Mouse (Mus musculus) kidney, postnatal 0 days (tissue): ENCODE measurements around the gene Pigw. TPM values are rescaled to one million over a fixed set of nuclear protein-coding genes. Genes with fewer than 3 reads are reported as not detected.
A peak's percentile ranks its signal among the peaks of the same experiment; 100 is the strongest.
"Not testable (repeated sequence)": the region's sequence is repeated elsewhere in the genome, so short reads cannot be mapped to it uniquely, and the experiment has no call there.

Experiments used
- ATAC-seq: fragments of 200-750 bp; cut with Nextera tagmentation; replicated peaks from 2 replicates; pipeline ENCODE4 v1.8.0; 2017; ENCODE audit warnings: low read depth, moderate number of reproducible peaks, moderate TSS enrichment, moderate library complexity; ENCODE audit not compliant: low FRiP score
- DNase-seq: peaks from one replicate; pipeline ENCODE4 v3.0.0-alpha.2; 2016; ENCODE audit warnings: low spot score
- H3K27ac ChIP-seq: fragments of 300-500 bp; sonication (generic); 2 replicates; pipeline ENCODE4 v1.5.1; 2014; ENCODE audit warnings: mild to moderate bottlenecking
- H3K27me3 ChIP-seq: fragments of 300-500 bp; sonication (generic); 2 replicates; pipeline ENCODE4 v1.6.1; 2014; ENCODE audit warnings: low read length, mixed read lengths; ENCODE audit not compliant: insufficient read depth
- H3K36me3 ChIP-seq: fragments of 300-500 bp; sonication (generic); 2 replicates; pipeline ENCODE4 v1.6.1; 2014; ENCODE audit warnings: low read length, mixed read lengths; ENCODE audit not compliant: insufficient read depth
- H3K4me1 ChIP-seq: fragments of 300-500 bp; sonication (generic); replicated peaks from 2 replicates; pipeline ENCODE4 v1.6.1; 2014; ENCODE audit warnings: antibody characterized with exemption, low read length, mixed read lengths; ENCODE audit not compliant: insufficient read depth
- H3K4me2 ChIP-seq: fragments of 300-500 bp; sonication (generic); 2 replicates; pipeline ENCODE4 v1.6.1; 2014; ENCODE audit warnings: mild to moderate bottlenecking, low read length, moderate library complexity, mixed read lengths
- H3K4me3 ChIP-seq: fragments of 300-500 bp; sonication (generic); replicated peaks from 2 replicates; pipeline ENCODE4 v1.5.1; 2014; ENCODE audit warnings: low read depth, low read length
- H3K9ac ChIP-seq: fragments of 300-500 bp; sonication (generic); 2 replicates; pipeline ENCODE4 v1.6.1; 2014; ENCODE audit warnings: low read depth, low read length
- H3K9me3 ChIP-seq: fragments of 300-500 bp; sonication (generic); replicated peaks from 2 replicates; pipeline ENCODE4 v1.6.1; 2016; ENCODE audit warnings: low read length, inconsistent platforms, mixed read lengths
- CTCF ChIP-seq: IDR thresholded peaks from 2 replicates; pipeline ENCODE4 v1.5.1; 2016; ENCODE audit warnings: antibody characterized with exemption, low read depth, mild to moderate bottlenecking, moderate library complexity
- WGBS: fragments of 180-500 bp; shearing (Covaris S2); extraction: QIAGEN DNeasy Blood & Tissue Kit; methylation state at CpG from one replicate; pipeline ENCODE4 v1.1.7; 2014; 5-methylcytosine and 5-hydroxymethylcytosine counted together
- polyA plus RNA-seq: library from polyadenylated mRNA; unstranded; fragments of >200 nt; fragmentation: Nextera tagmentation; extraction: Ambion mirVana; gene quantifications from 2 replicates; pipeline ENCODE4 v1.2.1, GENCODE M21; 2015

The Pigw gene
- polyA plus RNA-seq, 1 experiment from 2014 or later, result 2.7 TPM

DNA sequence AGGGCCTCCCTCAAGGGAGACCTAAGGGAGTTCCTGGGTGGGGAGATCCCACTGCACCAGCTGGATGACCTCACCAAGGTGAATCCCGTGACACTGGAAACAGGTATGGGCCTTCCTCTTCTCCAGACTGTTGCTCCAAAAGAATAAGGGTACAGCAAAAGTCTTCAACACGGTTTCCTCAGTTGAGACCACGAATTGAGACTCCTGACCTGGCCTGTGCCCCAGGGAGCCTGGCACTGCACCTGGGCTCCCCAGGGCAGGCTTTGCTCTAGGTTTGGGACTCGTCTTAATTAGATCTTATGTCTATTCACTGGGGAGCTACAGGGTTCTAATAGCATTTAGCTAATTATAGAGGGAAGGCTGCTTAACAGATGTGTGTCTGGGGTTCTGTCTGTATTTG, 5.2 kb upstream of the Pigw start:
- peaks cover 8% of the 10 kb centered on the region; the same call in 1 of the 2 replicates for H3K36me3 ChIP-seq
- 91% methylated on average over 4 of the region's 4 CpGs for WGBS
- no peak for TF ChIP-seq CTCF
- no peaks in the 10 kb centered on the region; the same call in 1 of the 2 replicates for H3K4me1 ChIP-seq
- H3K4me2 ChIP-seq, result no peak overlapping the region
- no peak overlapping the region for H3K9ac ChIP-seq
- peak overlapping the region; percentile 9 for H3K27ac ChIP-seq
- no peak for ATAC-seq
- no peaks in the 10 kb centered on the region for H3K27me3 ChIP-seq
- no peaks in the 10 kb centered on the region for H3K9me3 ChIP-seq
- no peak overlapping the region for H3K4me3 ChIP-seq
- DNase-seq, result no peak

DNA sequence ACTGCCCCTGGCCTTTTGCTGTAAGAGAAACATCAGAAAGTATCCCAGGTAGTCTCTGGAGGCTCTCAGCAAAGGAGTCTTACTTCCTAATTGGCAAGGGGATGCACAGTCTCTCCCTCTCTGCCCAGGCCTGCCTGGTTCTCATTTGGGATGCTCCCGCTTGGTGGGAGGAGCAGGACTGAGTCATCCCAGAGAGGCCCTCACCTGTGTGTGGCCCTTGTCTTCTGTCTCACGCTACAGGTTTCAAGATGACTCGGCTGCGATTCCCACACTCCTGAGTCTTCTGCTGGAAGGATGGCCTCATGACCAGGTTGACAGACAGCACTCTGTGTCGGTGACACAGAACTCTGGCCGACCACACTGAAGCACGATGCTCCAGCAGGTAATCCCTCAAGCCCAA, 2.3 kb upstream of the Pigw start:
- H3K9ac ChIP-seq, result no peak overlapping the region
- no peak overlapping the region for H3K4me3 ChIP-seq
- H3K36me3 ChIP-seq, result peaks cover 8% of the 10 kb centered on the region; the same call in 1 of the 2 replicates
- WGBS, result 93% methylated on average over 7 of the region's 7 CpGs
- H3K27ac ChIP-seq, result no peak overlapping the region
- no peaks in the 10 kb centered on the region for H3K27me3 ChIP-seq
- H3K4me1 ChIP-seq, result peaks cover 5% of the 10 kb centered on the region; the same call in 1 of the 2 replicates
- ATAC-seq, result no peak
- no peaks in the 10 kb centered on the region for H3K9me3 ChIP-seq
- DNase-seq, result no peak
- no peak for TF ChIP-seq CTCF
- no peak overlapping the region for H3K4me2 ChIP-seq

GRCm38 (mm10) chr11:84880971-84881370, 886 bp upstream of the Pigw start:
- ATAC-seq, result 0 out of 2 replicates have a peak, but pooled peaks have one; percentile 11

GRCm38 (mm10) chr11:84880465-84880961, 428 bp upstream of the Pigw start:
- H3K4me2 ChIP-seq, result peak overlapping the region; percentile 93
- peak overlapping the region; percentile 87 for H3K4me3 ChIP-seq
- WGBS, result under 1% methylated on average over 24 of the region's 24 CpGs
- peak; percentile 58 for TF ChIP-seq CTCF
- no peaks in the 10 kb centered on the region for H3K27me3 ChIP-seq
- peak; percentile 71 for ATAC-seq
- H3K27ac ChIP-seq, result peak overlapping the region; percentile 94
- H3K4me1 ChIP-seq, result peaks cover 5% of the 10 kb centered on the region; the same call in 1 of the 2 replicates
- H3K9ac ChIP-seq, result peak overlapping the region; percentile 84
- DNase-seq, result peak; percentile 79
- peaks cover 3% of the 10 kb centered on the region; the same call in 1 of the 2 replicates for H3K36me3 ChIP-seq
- H3K9me3 ChIP-seq, result no peaks in the 10 kb centered on the region

More at GRCm38 (mm10) chr11:84880971-84881370, 886 bp upstream of the Pigw start:
- H3K36me3 ChIP-seq, result peaks cover 4% of the 10 kb centered on the region; the same call in 1 of the 2 replicates
- DNase-seq, result peak; percentile 30
- H3K4me3 ChIP-seq, result peak overlapping the region; percentile 87
- no peaks in the 10 kb centered on the region for H3K9me3 ChIP-seq
- peaks cover 5% of the 10 kb centered on the region; the same call in 1 of the 2 replicates for H3K4me1 ChIP-seq
- H3K4me2 ChIP-seq, result peak overlapping the region; percentile 93
- 43% methylated on average over 9 of the region's 9 CpGs for WGBS
- H3K9ac ChIP-seq, result peak overlapping the region; percentile 84
- no peaks in the 10 kb centered on the region for H3K27me3 ChIP-seq
- peak overlapping the region; percentile 94 for H3K27ac ChIP-seq
- no peak for TF ChIP-seq CTCF

- ATAC-seq, result no peak
- WGBS, result 13% methylated on average over 7 of the region's 7 CpGs
- no peak for TF ChIP-seq CTCF
These were observed 896 bp downstream of the Pigw start for GRCm38 (mm10) chr11:84879007-84879771.

DNA sequence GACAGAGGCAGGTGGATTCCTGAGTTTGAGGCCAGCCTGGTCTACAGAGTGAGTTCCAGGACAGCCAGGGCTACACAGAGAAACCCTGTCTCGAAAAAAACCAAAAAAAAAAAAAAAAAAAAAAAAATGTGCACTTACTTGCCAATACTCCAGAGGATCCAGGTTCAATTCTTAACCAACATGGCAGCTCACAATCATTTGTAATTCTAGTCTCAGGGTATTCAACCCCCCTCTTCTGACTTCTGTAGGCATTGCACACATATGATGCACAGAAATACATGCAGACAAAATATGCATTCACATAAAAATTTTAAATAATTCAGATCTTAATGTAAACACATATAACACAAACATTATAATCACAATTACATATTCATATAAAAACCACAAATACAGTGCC, 4.1 kb downstream of the Pigw start:
- H3K27ac ChIP-seq, H3K9ac ChIP-seq, ATAC-seq, H3K4me1 ChIP-seq, H3K36me3 ChIP-seq, H3K27me3 ChIP-seq, DNase-seq, H3K4me3 ChIP-seq, H3K4me2 ChIP-seq, H3K9me3 ChIP-seq: not testable (repeated sequence)
- no CpG with 5 or more reads among the region's 1 CpGs for WGBS

More at GRCm38 (mm10) chr11:84879007-84879771, 896 bp downstream of the Pigw start:
- H3K27me3 ChIP-seq, result no peaks in the 10 kb centered on the region
- H3K27ac ChIP-seq, result peak overlapping the region; percentile 94
- peak overlapping the region; percentile 87 for H3K4me3 ChIP-seq
- no peak for DNase-seq
- peak overlapping the region; percentile 84 for H3K9ac ChIP-seq
- peak overlapping the region; percentile 93 for H3K4me2 ChIP-seq
- no peaks in the 10 kb centered on the region for H3K9me3 ChIP-seq
- peaks cover 5% of the 10 kb centered on the region; the same call in 1 of the 2 replicates for H3K4me1 ChIP-seq
- H3K36me3 ChIP-seq, result peaks cover 3% of the 10 kb centered on the region; the same call in 1 of the 2 replicates
